Mouse (Mus musculus) left cerebral cortex, adult 18-20 months (tissue): ENCODE data around the gene Kcnmb3. TPM values are rescaled to one million over a fixed set of nuclear protein-coding genes. Genes with fewer than 3 reads are reported as not detected.
"Not testable (repeated sequence)": the region's sequence is repeated elsewhere in the genome, so short reads cannot be mapped to it uniquely, and the experiment has no call there.

ENCODE experiments used
- DNase-seq, 2 experiments: peaks; one replicate each; pipeline ENCODE4 v3.0.0; 2021 to 2022; ENCODE audit warnings: low spot score in 2 of 2, mixed read lengths in 1 of 2
- total RNA-seq, 2 experiments: library from RNA; stranded (reverse); gene quantifications; 2 replicates each; pipeline ENCODE4 v1.2.3; 2021

Kcnmb3 gene
- total RNA-seq, 2 experiments from 2014 or later: 0.35 TPM; not detected in 1

DNA sequence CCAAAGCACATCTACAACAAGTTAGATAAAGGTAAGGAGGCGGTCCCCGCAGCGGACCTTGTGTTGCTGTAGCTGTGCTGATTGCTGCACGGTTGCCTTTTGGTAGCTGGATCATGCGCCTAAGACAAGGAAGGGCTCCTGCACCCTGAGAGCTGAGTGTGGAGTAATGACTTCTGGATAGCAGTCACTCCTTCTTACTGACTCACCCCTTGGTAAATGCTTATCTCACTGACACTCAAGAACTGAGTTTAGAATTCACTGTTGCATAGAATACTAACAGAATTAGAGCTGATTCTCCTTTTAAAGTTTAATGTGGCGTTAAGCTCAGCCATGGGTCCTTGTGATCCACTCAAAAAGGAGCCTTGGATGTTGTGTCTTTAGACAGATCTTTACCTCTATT lies 54.7 kb downstream of the Kcnmb3 start:
- DNase-seq: no peak

DNA sequence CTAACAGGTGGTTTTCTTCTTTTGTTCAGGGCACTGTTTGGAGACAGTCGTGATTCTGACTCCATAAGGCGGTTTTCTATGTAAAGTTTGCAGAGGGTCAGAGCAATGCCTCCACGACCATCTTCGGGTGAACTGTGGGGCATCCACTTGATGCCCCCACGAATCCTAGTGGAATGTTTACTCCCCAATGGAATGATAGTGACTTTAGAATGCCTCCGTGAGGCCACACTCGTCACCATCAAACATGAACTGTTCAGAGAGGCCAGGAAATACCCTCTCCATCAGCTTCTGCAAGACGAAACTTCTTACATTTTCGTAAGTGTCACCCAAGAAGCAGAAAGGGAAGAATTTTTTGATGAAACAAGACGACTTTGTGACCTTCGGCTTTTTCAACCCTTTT lies 55.9 kb downstream of the Kcnmb3 start:
- no peak for DNase-seq

DNA sequence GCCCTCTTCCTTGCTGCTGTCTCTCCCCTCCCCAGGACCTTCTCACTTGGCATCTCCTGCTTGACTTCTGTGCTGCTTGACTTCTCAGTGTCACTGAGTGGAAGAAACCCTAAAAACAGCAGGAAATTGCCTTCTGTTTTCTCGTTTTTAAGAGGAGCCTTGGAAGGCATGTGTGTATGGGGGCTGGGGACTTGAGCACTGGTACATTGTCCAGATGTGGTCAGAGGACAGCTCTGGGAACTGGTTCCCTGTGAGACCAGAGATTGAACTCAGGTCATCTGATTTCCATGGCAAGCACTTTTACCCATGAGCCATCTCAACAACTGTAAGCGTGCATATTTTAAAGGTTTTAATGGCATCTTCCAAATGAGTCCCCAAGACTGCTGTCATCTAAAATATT lies 58.0 kb downstream of the Kcnmb3 start:
- DNase-seq: no peak

DNA sequence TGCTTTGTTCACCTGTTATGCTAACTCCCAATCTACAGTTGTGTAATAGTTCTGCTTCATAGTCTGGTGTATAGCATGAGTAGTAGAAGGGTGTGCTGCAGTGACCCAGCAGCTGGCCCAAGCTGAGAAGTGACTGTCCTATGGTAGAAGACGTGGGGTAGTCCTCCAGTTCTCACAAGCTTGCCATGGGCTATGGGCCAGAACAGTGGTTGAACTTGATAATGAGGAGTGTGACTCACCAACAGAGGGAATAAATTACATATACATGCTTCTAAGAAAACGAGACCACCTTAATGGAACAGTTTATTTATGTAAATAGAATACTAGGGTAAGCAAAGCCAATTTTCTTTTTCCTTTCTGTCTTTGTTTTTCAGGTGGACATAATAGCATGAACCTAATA lies 61.6 kb downstream of the Kcnmb3 start:
- DNase-seq: no peak

DNA sequence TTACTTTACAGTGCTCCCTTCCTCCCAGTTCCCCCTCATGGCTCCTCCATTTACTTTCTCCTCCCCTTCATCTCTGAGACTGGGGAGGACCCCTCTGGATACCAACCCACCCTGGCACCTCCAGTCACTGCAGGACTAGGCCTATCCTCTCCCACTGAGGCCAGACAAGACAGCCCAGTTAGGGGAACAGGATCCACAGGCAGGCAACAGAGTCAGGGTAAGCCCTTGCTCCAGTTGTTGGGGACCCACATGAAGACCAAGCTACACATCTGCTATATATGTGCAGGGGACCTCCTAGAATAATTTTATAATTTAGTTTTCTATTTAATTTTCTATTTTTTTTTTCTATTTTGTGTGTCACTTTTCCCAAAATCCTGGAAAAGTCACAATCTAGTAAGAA lies 62.7 kb downstream of the Kcnmb3 start:
- not testable (repeated sequence) for DNase-seq

DNA sequence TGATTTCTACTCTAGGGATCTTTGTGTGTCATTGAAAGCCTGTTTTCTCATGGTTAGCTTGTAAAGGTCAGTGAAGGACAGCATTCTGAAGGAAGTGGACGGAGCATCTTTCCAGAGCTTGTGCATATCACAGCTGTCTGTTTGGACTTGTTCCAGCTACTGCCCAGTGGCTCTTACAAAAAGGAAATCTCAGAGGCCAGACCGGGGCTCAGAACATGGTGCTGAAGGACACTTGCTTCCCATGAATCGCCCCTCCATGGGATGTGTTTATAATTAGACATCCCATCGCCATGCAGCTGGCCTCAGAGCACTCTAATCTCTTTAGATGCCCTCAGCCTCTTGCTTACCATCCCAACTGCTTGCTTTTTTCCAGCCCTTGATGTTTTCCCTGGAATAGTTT lies 63.1 kb downstream of the Kcnmb3 start:
- DNase-seq: no peak

DNA sequence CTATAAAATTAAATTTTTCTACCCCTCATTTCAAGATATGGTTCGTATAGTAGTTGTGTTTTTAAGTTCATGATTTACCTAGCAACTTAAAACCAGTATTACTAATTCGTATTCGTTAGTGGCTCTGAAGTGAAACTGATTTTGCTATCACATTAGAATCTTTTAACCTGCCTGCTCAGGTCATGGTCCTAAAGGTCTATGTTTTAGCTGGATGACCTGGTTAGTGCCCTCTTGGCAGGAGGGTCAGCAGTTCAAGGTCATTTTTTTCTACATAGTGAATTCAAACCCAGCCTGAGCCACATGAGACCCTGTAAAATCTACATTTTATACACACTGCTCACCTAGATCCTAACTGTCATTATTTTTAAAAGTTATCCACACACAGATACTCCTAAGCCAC lies 63.7 kb downstream of the Kcnmb3 start:
- no peak for DNase-seq

DNA sequence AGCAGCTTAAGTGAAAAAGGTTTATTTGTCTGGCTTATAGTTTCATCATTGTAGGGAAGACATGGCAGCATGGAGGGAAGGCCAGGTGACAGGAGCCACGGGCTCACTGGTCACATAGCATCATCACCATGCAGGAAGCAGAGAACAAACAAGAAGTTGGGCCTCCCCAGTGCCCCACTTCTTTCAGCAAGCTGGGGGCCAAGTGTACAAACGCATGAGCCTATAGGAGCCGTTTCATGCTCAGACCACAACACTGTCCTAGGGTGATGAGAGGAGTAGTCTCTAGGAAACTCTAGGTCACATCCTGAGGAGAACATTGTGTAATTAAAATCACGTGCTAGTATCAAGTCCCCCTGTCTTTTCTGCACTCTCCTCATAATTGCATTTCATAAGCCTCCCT lies 64.3 kb downstream of the Kcnmb3 start:
- DNase-seq: no peak

Other genes starting within 250 kb of the Kcnmb3 start
- 10 to 100 TPM; 76.3 to 78.7 TPM for gene Zmat3, start 126.2 kb downstream of the Kcnmb3 start, total RNA-seq
- gene Pik3ca, start 94.6 kb downstream of the Kcnmb3 start, total RNA-seq: 10 to 100 TPM; 62.0 to 71.2 TPM
- gene Zfp639, start 18.0 kb upstream of the Kcnmb3 start, total RNA-seq: 10 to 100 TPM; 33.5 to 33.8 TPM
- 100 to 1,000 TPM in 1 of 2 experiments, 10 to 100 TPM in 1; 88.3 to 104 TPM for gene Mfn1, start 37.2 kb upstream of the Kcnmb3 start, total RNA-seq
- gene Gnb4, start 124.4 kb upstream of the Kcnmb3 start, total RNA-seq: 10 to 100 TPM; 29.2 to 31.4 TPM
- gene Actl6a, start 214.1 kb upstream of the Kcnmb3 start, total RNA-seq: 10 to 100 TPM; 14.9 to 15.8 TPM
- 100 to 1,000 TPM; 201 to 213 TPM for gene Ndufb5, start 244.8 kb upstream of the Kcnmb3 start, total RNA-seq
- gene Mrpl47, start 245.4 kb upstream of the Kcnmb3 start, total RNA-seq: 10 to 100 TPM; 19.4 to 23.0 TPM